Mouse (Mus musculus): ENCODE data around the gene Fbxo10.
"Not testable (repeated sequence)": the region's sequence is repeated elsewhere in the genome, so short reads cannot be mapped to it uniquely, and the experiment has no call there.

Gene Fbxo10

DNA sequence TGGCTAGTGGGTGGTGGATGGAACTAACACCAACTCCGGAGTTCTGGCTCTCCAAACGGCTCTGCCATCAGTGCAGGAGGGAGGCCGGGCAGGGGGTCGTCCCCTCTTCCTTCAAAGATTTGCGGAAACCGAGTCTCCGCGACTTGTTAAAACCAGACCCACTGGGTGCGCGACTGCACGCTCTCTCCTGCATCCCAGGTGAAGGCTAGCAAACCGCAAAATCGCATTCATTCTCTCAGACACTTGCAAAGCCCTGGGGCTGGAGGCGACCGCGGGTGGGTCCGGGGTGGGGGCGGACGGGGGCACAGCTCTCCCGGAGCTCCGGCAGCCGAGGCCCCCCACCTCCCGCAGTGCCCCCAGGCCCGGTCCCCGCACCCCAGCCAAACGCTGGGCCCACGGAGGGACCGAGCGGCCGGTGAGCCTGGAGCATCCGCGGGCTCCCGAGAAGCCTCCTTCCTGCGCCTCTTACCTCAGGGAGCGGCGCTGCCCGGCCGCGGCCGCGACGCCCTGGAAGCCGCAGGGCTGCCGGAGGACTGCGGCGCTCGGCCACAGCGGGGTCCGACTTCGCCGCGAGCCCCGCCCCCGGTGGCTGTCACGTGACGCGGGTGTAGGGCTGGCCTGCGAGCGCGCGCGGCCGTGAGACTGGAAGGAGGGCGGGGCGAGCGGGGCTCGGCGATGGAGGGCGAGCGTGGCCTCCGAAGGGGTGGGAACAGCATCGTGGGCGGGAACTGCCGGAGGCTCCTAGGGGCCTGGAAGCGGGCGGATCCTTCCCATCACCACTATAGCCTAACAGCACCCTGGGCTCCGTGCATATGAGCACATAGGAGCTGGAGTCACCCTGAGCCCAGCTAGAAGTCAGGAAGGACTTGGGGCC, at the start of gene Fbxo10:
Fbxo10 (minus strand) TSS at position 584 of the 874 bp plus-strand sequence.
- peak; percentile 80 for DNase-seq (ENCODE audit: low spot score)

DNA sequence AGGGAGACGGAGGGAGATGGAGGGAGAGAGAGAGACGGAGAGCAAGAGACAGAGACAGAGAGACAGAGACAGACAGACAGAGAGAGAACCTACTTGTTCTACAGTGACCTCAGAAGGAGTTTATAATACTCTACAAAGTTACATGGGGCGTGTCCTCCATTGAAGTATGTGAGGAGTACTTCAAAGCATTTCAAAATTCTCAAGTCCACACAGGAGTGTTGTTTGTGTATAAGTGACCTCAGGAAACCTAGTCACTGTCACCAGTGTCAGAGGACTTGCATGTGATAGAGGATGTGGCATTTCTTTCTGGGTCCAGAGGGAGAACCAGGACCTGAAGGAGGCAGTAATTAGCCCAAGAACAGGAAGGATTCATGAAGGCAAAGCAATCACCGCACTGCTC, 46.6 kb upstream of the Fbxo10 start:
- no peak for DNase-seq (ENCODE audit: low spot score)

DNA sequence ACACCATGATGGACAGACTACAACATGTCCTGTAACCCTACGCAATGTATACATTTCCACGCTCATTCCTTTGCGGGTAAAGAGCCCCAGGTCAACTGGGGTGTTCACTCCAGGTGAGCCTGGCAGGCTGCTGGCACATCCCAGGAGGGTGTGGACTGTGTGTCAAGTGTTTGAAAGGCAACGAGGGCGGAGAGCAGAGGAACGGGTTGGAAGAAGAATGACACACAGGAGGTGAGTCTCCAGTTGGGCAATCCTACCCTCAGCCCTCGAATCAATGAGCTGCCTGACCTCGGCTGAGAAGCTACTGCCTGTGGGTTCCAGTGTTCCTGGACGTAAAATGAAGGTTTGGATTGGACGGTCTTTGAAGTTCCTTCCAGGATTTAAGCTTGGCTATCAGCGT, 36.9 kb upstream of the Fbxo10 start:
- no peak for DNase-seq (ENCODE audit: low spot score)

DNA sequence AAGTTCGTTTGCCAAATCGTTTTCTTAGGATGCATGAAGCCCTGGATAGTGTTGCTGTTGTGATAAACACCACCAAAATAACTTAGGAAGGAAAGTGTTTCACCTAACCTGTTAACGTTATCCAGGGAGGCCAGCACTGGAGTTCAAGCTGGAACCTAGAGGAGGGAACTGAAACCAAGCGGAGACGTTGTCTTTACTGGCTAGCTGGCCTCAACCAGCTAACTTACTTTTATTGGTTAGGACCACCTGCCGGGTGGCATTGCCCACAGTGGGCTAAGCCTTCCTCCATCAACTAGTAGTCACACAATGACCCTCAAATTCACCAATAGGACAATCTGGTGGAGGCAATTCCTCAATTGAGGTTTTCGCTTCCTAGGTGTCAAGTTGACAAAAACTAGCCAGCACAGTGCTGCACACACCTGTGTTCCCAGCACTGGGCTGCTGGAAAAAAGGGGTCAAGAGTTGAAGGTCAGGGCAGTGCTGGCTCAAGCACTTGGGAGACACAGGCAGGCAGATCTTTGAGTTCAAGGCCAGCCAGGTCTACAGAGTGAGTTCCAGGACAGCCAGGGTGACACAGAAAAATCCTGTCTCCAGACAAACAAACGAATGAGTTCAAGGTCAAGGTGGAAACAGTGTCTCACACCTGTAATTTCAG, 24.2 kb upstream of the Fbxo10 start:
- DNase-seq (ENCODE audit: low spot score): no peak

DNA sequence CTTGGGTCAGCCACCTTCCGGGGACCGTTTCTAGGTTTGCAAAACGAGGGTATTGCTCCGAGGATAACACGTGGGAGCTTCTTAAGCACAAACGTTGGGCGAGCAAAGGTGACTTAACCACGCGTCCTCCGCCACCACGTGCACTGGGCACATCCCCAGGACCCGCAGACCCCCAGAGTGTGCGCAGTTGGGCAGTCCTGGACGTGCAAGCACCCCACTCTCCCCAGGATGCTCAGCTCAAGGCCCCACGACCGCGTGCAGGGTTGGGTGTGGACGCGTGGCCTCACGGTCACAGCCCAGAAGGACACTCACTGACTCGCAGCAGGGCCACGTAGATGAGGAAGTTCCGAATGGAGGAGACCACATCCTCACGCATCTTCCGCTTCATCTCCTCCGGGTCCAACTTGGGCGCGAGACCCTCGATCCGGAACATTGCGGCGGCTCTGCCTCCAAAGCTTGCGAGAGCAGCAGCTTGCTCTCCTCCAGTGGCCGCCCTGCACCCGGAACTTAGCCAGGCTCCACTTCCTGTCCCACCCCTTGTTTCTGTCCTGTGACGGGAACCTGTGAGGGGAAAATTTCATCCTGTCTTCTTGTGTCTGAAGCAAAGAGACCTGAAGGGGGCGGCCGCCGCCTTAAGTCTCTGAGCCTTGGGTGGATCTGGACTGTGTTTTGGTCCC, 23.3 kb upstream of the Fbxo10 start, which contains the start of gene Tomm5:
Tomm5 (minus strand) TSS at position 514 of the 677 bp plus-strand sequence.
- peak; percentile 84 for DNase-seq (ENCODE audit: low spot score)

DNA sequence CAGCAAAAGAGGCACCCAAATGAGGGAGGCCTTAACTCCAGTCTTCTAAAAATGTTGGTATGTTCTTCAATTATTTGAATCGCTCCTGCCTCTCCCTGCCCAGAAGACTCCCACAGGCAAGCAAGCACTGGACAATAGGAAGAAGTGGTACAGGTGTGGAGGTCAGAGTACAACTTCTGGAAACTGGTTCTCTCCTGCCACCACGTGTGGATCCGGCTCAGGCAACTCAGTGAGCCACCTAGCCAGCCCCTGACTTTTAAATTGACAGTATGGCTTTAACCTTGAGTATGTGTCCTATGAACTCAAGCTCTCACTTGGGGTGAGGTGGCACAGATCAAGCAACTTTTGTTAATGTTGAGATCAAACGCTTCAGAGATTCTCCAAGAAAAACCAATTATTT, 22.7 kb upstream of the Fbxo10 start:
- DNase-seq (ENCODE audit: low spot score): no peak

DNA sequence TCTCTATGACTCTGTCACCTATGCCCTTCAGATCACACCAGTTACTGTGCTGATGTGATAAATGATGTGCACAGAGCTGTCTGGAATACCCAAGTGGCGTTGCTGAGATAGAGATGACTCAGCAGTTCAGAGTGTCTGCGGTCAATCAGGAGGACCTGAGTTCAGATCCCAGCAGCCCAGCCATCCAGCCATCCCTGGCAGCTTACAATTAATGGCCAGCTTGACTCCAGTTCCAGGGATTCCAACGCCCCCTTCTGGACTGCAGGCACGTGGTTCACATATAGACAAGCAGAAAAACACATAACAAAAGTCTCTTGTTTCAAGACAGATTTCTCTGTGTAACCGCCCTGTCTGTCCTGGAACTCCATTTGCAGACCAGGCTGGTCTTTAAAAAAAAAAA, 22.0 kb upstream of the Fbxo10 start:
- DNase-seq (ENCODE audit: low spot score): no peak

DNA sequence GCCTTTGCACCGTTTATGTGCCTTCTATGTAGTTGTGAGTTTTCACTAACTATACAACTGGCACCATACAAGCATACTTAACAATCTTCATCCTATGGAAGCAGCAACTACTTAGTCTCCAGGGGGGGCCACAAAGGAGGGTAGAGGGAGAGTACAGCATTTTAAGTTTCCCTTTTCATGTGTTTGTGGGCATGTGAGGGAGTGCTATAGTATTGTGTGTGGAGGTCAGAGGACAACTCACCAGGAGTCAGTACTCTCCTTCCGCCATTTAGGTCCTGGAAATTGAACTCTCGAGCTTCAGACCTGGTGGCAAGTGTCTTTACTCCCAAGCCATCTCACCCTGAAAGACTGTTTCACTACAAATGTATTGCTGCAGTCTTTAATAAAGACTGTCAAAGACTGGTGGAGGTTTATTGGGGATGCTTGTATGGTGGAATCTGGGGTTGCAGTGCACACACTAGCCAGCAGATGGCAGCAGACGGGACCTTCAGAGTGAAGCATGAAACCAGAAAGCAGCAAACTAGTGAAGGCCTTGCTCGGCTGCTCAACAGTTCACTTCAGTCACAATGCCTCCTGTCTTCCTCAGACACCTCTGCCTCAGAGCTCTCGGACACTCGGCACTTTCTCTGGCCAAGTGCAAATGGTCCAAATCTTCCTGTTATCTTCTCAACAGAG, 12.9 kb upstream of the Fbxo10 start:
- DNase-seq (ENCODE audit: low spot score): peak; percentile 38

DNA sequence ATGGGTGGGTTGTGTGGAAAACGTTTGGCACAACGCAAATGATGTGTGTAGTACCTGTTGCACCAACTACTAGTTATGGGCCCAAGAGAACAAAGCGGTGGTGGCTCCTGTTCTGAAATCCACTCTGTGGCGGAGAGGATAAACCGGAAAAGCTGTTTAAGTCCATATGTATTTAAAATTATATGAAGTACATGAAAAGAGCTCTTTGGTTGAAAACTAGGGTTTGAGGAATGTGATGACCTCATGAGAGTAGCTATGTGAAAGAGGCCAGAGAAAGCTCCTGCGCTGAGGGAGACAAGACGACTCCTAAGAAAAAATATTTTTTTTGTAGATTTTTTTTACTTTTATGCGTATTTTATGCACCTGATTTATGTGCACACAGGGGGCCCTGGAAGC, 489 bp upstream of the Fbxo10 start:
- DNase-seq (ENCODE audit: low spot score): no peak

DNA sequence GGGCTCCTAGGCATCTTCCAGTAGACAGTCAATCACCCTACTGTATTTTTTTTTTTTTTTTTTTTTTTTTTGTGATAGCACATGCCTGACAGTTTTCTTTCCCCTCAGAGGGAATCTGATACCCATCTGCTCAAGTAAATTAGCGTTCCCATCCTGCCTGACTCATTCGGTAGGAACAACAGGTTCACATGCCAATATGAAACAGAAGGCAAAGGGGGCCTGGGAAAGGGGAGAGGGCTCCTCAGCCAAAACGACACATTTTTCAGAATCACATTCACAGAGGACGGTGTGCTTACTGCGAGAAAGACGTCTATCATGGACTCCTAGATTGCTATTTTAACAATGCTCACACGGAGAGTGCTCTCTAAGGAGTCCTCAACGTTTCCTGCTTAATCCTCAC, 917 bp downstream of the Fbxo10 start:
- DNase-seq (ENCODE audit: low spot score): no peak

DNA sequence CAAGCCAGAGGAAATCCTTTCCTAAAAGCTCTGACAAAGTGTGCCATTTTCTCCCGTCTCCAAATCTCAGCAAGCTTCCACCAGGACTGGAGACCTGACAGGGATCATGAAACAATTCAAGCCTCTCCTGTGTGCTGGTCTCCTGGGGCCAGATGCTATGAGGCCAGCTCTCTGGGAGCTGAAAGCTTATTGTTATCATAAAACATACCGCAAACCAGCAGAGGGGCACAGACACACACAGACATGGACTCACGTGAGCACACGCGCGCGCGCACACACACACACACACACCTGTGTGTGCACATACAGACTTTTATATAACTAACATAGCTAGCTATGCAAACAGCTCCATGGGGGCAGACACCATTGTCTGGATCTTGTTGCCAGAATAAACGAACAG, 1.5 kb downstream of the Fbxo10 start:
- DNase-seq (ENCODE audit: low spot score): no peak

DNA sequence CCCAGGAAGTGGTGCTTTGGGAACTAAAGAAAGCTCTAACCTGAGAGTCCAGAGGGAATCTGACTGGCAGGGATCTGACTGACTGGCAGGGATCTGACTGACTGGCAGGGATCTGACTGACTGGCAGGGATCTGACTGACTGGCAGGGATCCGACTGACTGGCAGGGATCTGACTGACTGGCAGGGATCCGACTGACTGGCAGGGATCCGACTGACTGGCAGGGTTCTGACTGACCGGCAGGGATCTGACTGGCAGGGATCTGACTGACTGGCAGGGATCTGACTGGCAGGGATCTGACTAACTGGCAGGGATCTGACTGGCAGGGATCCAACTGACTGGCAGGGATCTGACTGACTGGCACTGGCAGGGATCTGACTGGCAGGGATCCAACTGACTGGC, 3.4 kb downstream of the Fbxo10 start:
- not testable (repeated sequence) for DNase-seq (ENCODE audit: low spot score)

DNA sequence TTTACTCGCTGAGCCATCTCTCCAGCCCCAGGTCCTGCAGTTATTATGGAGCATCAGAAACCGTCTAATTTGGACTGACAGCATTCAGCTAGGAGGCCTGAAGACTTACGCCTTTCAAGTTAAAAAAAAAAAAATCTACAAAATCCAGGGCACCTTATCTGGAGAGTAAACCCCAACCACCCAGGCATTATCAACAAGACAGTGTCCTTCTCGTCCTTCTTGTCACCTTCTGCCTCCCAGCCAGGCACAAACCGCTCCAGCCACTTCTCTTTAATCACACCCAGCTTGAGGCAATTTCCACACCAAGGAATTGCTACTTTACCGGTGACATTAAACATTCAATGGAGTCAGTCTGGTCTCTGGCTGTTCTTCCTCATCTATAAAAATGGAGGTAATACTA, 10.9 kb downstream of the Fbxo10 start:
- DNase-seq (ENCODE audit: low spot score): no peak

DNA sequence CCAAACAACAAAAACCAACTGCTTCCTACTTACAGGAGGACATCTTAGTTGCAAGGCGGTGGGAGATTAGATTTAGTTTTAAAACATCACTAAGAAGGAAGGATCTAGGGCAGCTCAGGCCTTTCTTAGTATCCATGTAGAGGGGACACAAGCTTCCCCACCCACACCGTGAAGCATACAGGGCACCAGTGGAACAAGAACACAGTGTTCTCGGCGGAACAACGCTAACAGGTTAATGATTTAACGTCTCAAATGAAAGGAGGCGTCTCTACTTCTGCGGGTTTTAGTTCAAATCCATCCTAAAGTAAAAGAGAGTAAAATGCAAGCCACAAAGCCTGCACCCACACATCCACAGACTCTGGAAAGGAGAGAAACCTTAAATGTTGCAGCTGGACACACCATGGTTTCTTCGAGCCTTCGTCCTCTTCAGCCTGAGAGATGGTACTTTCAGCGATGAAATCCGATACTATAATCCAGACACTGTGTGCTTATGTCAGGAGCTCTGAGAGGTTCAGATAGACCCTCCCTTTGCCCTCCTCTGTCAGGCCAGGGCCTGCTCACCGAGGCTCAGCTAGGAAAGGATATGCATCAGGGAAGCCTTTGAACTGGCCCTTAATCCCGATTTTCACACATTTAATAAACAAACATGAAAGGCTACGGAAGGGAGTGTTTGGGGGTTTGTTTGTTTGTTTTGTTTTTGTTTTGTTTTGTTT, 12.0 kb downstream of the Fbxo10 start:
- DNase-seq (ENCODE audit: low spot score): no peak

DNA sequence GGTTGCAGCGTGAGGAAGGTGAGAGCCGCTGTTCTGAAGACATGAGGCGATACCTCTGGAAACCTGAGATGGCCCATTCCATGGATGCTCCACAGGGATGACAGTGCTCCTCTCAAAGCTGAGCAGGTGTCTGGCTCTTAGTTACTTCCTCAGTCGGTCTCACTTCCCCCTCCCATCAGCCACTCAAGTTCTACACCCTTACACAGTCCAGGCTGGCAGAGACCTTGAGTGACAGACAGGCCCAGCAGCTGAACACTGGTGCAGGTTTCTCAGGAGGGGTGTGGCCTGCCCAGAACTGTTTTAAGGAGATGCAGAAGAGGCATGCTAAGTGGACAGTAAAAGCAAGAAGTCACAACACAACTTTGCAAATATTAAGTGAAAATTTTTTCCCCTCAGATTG, 16.7 kb downstream of the Fbxo10 start:
- no peak for DNase-seq (ENCODE audit: low spot score)

DNA sequence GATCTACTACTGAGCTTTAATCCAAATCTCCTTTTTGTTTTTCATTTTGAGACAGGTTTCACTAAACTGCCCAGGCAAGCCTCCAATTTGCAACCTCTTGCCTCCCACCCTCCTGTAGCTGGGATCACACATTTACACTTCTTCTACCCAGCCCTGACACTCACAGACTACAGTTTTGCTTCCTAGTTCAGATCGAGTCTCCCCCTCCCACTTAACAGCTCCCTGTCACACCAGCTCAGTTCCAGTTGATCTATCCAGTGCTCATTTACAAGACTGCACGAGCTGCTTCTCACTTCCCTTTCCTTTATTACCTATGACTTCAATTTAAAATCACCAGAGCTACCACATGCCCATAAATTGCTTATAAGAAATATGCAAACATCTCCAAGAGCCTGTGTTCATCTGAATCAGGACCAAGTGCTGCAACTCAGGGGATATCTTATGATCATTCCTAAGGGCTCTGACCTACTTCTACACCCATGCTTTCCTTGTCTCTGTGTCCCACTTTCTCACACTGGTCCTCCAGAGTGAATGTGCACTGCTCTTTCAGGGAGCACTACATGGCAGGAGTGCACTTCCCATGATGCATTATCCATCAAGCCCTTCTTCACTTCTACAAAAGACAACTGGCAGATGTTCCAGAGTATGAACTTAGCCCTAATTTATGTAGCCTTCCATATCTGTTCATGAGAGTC, 18.2 kb downstream of the Fbxo10 start:
- no peak for DNase-seq (ENCODE audit: low spot score)

DNA sequence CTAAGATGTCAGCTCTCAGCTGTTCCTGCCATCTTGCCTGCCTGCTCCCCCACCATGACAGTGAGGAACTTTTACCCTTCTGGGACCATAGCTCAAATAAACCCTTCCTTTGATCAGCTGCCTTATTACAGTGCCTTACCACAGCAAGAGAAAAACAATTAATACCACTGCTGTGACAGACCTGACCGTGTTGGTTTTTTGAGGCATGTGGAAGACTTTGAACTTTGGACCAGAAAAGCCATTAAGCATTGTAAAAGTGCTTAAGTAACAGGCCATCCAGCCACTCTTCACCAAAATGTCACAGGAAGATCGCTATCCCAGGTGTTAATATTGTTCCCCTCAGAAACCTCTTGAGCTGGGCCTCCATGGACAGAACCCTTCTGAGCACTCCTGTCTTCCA, 19.8 kb downstream of the Fbxo10 start:
- DNase-seq (ENCODE audit: low spot score): no peak

DNA sequence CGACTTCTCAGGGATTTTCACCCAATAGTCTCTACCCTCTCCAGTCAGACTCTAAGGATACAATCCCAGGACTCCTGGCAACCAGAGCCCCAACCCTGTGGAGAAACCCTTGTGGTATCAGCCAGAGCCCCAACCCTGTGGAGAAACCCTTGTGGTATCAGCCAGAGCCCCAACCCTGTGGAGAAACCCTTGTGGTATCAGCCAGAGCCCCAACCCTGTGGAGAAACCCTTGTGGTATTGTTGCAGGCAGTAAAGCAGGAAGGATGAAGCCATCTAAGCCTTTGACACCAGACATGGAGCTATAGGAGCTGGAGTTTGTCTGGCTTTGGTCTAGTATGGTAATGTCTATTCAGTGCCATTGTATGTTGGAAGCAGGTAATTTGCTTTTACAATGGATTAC, 20.6 kb downstream of the Fbxo10 start:
- DNase-seq (ENCODE audit: low spot score): not testable (repeated sequence)

DNA sequence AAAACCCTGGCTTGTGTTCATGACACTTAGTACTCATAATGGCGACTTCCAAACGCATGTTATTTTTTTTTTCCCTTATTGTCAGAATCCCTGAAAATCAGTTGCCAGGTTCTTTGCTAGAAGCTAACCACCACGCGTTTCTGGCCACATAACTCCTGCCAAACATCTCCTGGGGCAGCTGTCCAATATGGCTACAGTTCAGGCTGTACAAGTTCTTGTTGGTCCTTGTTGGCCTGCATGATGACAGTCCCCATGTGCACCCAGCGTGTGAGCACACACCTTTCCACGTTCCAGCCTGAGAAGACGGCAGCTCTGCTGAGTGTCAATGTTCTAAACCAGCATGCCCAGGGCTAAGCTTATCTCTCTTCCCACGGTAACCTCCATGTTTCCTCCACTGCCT, 29.0 kb downstream of the Fbxo10 start:
- no peak for DNase-seq (ENCODE audit: low spot score)

DNA sequence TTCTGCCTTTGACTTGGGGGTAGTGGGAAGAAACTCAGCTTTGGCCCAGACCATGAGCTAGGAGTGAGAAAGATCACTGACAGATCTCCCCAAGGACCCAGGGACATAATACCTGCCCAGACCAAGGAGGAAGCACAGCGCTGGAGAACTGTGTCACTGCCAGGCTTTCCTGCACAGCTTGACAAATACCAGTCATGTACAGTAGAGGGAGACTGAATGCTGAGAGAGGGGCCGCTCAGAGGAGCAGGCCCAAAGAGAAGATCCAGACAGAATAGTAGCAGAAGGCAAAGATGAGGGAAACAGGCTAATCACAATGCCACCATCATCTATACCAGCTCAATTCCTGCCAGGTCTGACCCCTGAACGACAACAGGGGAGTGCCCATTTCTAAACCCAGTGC, 29.5 kb downstream of the Fbxo10 start:
- DNase-seq (ENCODE audit: low spot score): no peak

DNA sequence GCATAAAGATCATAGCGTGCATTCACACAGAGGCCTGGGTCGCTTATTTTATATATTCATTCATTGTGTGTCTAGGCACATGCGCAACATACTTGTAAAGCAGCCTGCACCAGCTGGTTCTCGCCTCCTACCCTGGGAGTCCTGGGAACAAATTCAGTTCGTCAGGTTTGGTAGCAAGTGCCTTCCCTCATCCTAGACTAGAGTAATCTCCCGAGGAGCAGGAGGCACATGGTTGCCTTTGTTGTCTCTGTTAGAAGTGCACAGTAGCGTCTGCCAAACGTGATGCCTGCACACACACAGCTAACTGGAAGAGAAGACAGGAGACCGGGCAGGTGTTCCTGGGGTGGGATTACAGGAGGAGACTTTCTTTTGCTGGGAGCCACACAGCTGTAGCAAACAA, 36.4 kb downstream of the Fbxo10 start:
- DNase-seq (ENCODE audit: low spot score): no peak
